Mouse (Mus musculus) spleen, adult 2 months (tissue): Measurements from ENCODE around the gene Pnp.

Experiments
- CTCF ChIP-seq: fragments of 200-500 bp; IDR thresholded peaks from 2 replicates; pipeline ENCODE4 v1.5.1; 2011; ENCODE audit warnings: mild to moderate bottlenecking, inconsistent platforms; ENCODE audit not compliant: insufficient read depth, insufficient read length, insufficient replicate concordance; ENCODE audit errors: extremely low read depth
- POLR2A ChIP-seq: fragments of 200-500 bp; IDR thresholded peaks from 2 replicates; pipeline ENCODE4 v1.6.1; 2011; ENCODE audit warnings: low read depth, low read length, inconsistent platforms

DNA sequence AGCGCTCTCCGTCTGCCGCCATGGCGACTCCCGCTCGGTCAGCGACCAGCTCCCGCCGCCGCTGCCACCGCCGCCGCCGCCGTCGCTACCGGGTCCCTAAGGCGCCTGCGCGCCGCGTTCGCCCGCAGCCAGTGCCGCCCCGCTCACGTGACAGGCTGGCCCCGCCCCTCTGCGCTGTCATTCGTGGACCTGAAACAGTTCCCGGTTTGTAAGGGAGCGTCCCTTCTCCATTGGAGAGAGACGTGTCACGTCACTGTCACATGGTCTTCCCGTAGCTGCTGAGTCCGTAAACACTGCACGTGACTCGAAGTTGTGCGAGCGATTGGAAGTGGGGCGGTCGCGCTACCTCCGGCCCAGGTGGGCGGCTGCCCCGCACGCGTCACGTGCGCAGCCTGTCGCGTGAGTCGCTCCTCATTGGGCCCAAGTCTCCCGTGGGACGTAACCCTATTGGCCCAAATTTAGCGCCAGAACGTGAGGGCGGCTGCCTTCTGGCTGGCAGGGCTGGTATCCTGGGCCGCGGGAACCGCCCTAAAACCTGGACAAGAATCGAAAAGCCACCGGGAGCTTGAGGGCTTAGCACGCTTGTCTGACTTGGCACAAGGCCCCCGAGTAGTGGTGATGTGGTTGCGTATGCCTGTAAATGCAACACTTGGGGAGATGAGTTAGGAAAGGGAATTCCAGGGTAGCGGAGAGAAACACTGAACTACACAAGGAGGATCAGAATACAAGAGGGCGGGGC is at the start of gene Pnp, which contains the start of gene Pip4p1:
- TF ChIP-seq CTCF (no peak), POLR2A (peak; percentile 46)
